Comparison of ENCODE assay signal across 8 mouse cellular contexts in genomic region chr15:80081801-80082546, GRCm38 (mm10). TPM values are rescaled to one million over a fixed set of nuclear protein-coding genes. Genes with fewer than 3 reads are reported as not detected.
DNase-seq lines count a peak whose midpoint lies in the region; ATAC-seq and TF ChIP-seq lines count a peak whose summit lies in the region.

No protein-coding gene starts in this region.

- no peak for ATAC-seq in kidney, embryonic 16.5 days (ENCODE audit: low FRiP score, low TSS enrichment)
- ATAC-seq in hindbrain, embryonic 14.5 days (ENCODE audit: low FRiP score): no peak
- no peak for ATAC-seq in midbrain, postnatal 0 days (ENCODE audit: low FRiP score)
- no peak for ATAC-seq in activated CD4-positive, CD25-positive, alpha-beta regulatory T cell, adult 4 months

- H3K27me3 ChIP-seq in kidney, embryonic 16.5 days (ENCODE audit: insufficient read depth, low read length): no peaks in the 10 kb centered on the region
- no peaks in the 10 kb centered on the region for H3K27me3 ChIP-seq in hindbrain, embryonic 14.5 days (ENCODE audit: control insufficient read depth, insufficient read depth, low read length)
- no peaks in the 10 kb centered on the region for H3K27me3 ChIP-seq in midbrain, postnatal 0 days (ENCODE audit: insufficient read depth, low read length)

- peaks cover 29% of the 10 kb centered on the region for H3K4me1 ChIP-seq in kidney, embryonic 16.5 days (ENCODE audit: insufficient read depth, low read length)
- peaks cover 22% of the 10 kb centered on the region for H3K4me1 ChIP-seq in hindbrain, embryonic 14.5 days (replicated peaks; ENCODE audit: control insufficient read depth, insufficient read depth, low read length)
- H3K4me1 ChIP-seq in midbrain, postnatal 0 days (ENCODE audit: insufficient read depth, low read length): peaks cover 11% of the 10 kb centered on the region; the same call in 1 of the 2 replicates

- peak overlapping the region; percentile 80 for H3K4me2 ChIP-seq in kidney, embryonic 16.5 days (replicated peaks; ENCODE audit: low read depth, low read length)
- peak overlapping the region; percentile 83 for H3K4me2 ChIP-seq in hindbrain, embryonic 14.5 days (replicated peaks)
- H3K4me2 ChIP-seq in midbrain, postnatal 0 days (ENCODE audit: low read depth, low read length, poor library complexity, severe bottlenecking): peak overlapping the region; percentile 60

- H3K4me3 ChIP-seq in kidney, embryonic 16.5 days (ENCODE audit: low read length): peak overlapping the region; percentile 95
- peak overlapping the region; percentile 70 for H3K4me3 ChIP-seq in hindbrain, embryonic 14.5 days (replicated peaks; ENCODE audit: low read length)
- H3K4me3 ChIP-seq in midbrain, postnatal 0 days (ENCODE audit: low read depth, low read length): peak overlapping the region; percentile 80

- H3K27ac ChIP-seq in kidney, embryonic 16.5 days (ENCODE audit: low read length): peak overlapping the region; percentile 95
- H3K27ac ChIP-seq in hindbrain, embryonic 14.5 days: 0 out of 2 replicates have a peak overlapping the region, but pooled peaks have one; percentile 38
- H3K27ac ChIP-seq in midbrain, postnatal 0 days (ENCODE audit: low read depth, low read length): no peak overlapping the region

- no peaks in the 10 kb centered on the region; the same call in 1 of the 2 replicates for H3K9me3 ChIP-seq in kidney, embryonic 16.5 days (ENCODE audit: low read length)
- H3K9me3 ChIP-seq in hindbrain, embryonic 14.5 days (ENCODE audit: control insufficient read depth, low read length): no peaks in the 10 kb centered on the region
- no peaks in the 10 kb centered on the region for H3K9me3 ChIP-seq in midbrain, postnatal 0 days (ENCODE audit: low read length)

- no peak for DNase-seq in kidney, adult 11 months
- peak; percentile 86 for DNase-seq in adrenal gland, postnatal 14 days
- DNase-seq in hindbrain, embryonic 14.5 days (ENCODE audit: low spot score): no peak
- no peak for DNase-seq in midbrain, postnatal 0 days (ENCODE audit: low spot score)
- DNase-seq in layer of hippocampus, adult 9-11 months: no peak
- DNase-seq in left cerebral cortex, adult 9 months (ENCODE audit: low spot score in 2 of 2): no peak

- WGBS in kidney, embryonic 16.5 days: 6% methylated on average over 11 of the region's 11 CpGs
- 6% methylated on average over 11 of the region's 11 CpGs for WGBS in hindbrain, embryonic 14.5 days
- 8% methylated on average over 11 of the region's 11 CpGs for WGBS in midbrain, postnatal 0 days

- peak overlapping the region; percentile 99 for H3K9ac ChIP-seq in kidney, embryonic 16.5 days (replicated peaks; ENCODE audit: low read length)
- peak overlapping the region; percentile 92 for H3K9ac ChIP-seq in hindbrain, embryonic 14.5 days
- H3K9ac ChIP-seq in midbrain, postnatal 0 days (replicated peaks; ENCODE audit: low read length, poor library complexity, severe bottlenecking): peak overlapping the region; percentile 95

- peaks cover 49% of the 10 kb centered on the region for H3K36me3 ChIP-seq in kidney, embryonic 16.5 days (ENCODE audit: insufficient read depth, low read length)
- H3K36me3 ChIP-seq in hindbrain, embryonic 14.5 days (replicated peaks; ENCODE audit: control insufficient read depth, insufficient read depth): peaks cover 52% of the 10 kb centered on the region
- H3K36me3 ChIP-seq in midbrain, postnatal 0 days (ENCODE audit: insufficient read depth, low read length): peaks cover 28% of the 10 kb centered on the region

- no peak for TF ChIP-seq CTCF in midbrain, postnatal 0 days (IDR thresholded peaks at IDR 0.05)

RNA-seq across cellular contexts. Expression of gene Syngr1, which starts 9.2 kb away (rescaled TPM):
- 14.3 and 16.0 TPM in 2 replicates for polyA plus RNA-seq in kidney, embryonic 16.5 days (2015; fragmentation: Nextera tagmentation; extraction: Ambion mirVana)
- total RNA-seq in adrenal gland, postnatal 14 days (2021): 28.5 and 29.8 TPM in 2 replicates
- 37.0 and 38.7 TPM in 2 replicates for polyA plus RNA-seq in hindbrain, embryonic 14.5 days (2014; fragmentation: Nextera tagmentation; extraction: Ambion mirVana)
- 162 and 220 TPM in 2 replicates for total RNA-seq in midbrain, postnatal 0 days (2014; rRNA removed)
- 81.5 and 88.5 TPM in 2 replicates for polyA plus RNA-seq in midbrain, postnatal 0 days (2015; fragmentation: Nextera tagmentation; extraction: Ambion mirVana)
- polyA plus RNA-seq in activated CD4-positive, CD25-positive, alpha-beta regulatory T cell, adult 4 months (2017; shearing (Covaris generic)): 1 to 10 TPM in 1 of 2 experiments, not detected in 1; 1.4 TPM

RNA-seq across cellular contexts. Expression of gene Rpl3, which starts 9.7 kb away (rescaled TPM):
- polyA plus RNA-seq in kidney, embryonic 16.5 days (2015; fragmentation: Nextera tagmentation; extraction: Ambion mirVana): 981 and 1,131 TPM in 2 replicates
- total RNA-seq in adrenal gland, postnatal 14 days (2021): 594 and 691 TPM in 2 replicates
- 685 and 734 TPM in 2 replicates for polyA plus RNA-seq in hindbrain, embryonic 14.5 days (2014; fragmentation: Nextera tagmentation; extraction: Ambion mirVana)
- 511 and 632 TPM in 2 replicates for total RNA-seq in midbrain, postnatal 0 days (2014; rRNA removed)
- 500 and 515 TPM in 2 replicates for polyA plus RNA-seq in midbrain, postnatal 0 days (2015; fragmentation: Nextera tagmentation; extraction: Ambion mirVana)
- 1,000 to 10,000 TPM; 4,172 to 4,641 TPM for polyA plus RNA-seq in activated CD4-positive, CD25-positive, alpha-beta regulatory T cell, adult 4 months (2017; shearing (Covaris generic))

RNA-seq across cellular contexts. Expression of gene Tab1, which starts 51.0 kb away (rescaled TPM):
- 44.1 and 44.7 TPM in 2 replicates for polyA plus RNA-seq in kidney, embryonic 16.5 days (2015; fragmentation: Nextera tagmentation; extraction: Ambion mirVana)
- total RNA-seq in adrenal gland, postnatal 14 days (2021): 14.6 and 23.0 TPM in 2 replicates
- polyA plus RNA-seq in hindbrain, embryonic 14.5 days (2014; fragmentation: Nextera tagmentation; extraction: Ambion mirVana): 32.2 and 36.1 TPM in 2 replicates
- total RNA-seq in midbrain, postnatal 0 days (2014; rRNA removed): 43.5 and 58.5 TPM in 2 replicates
- polyA plus RNA-seq in midbrain, postnatal 0 days (2015; fragmentation: Nextera tagmentation; extraction: Ambion mirVana): 23.6 and 27.9 TPM in 2 replicates
- polyA plus RNA-seq in activated CD4-positive, CD25-positive, alpha-beta regulatory T cell, adult 4 months (2017; shearing (Covaris generic)): 10 to 100 TPM; 10.7 to 14.5 TPM
